Mouse (Mus musculus) CD8-positive naive resting alpha-beta T cell, adult 2 months (primary cell): ENCODE results near the gene Gm11011.

Experiments used
- DNase-seq, 2 experiments: peaks; one replicate each; pipeline ENCODE4 v3.0.0; 2022; ENCODE audit warnings: low read depth in 2 of 2, low spot score in 2 of 2

The Gm11011 gene

GRCm38 (mm10) chr2:169590412-169590811 is 2.9 kb upstream of the Gm11011 start:
- DNase-seq, result no peak

GRCm38 (mm10) chr2:169589697-169590096 is 2.2 kb upstream of the Gm11011 start:
- no peak for DNase-seq

GRCm38 (mm10) chr2:169586688-169587087 is 857 bp downstream of the Gm11011 start:
- DNase-seq, result no peak

- DNase-seq, result no peak
Measured at GRCm38 (mm10) chr2:169585631-169586285, 1.8 kb downstream of the Gm11011 start.

- no peak for DNase-seq
Measured at GRCm38 (mm10) chr2:169584745-169585456, 2.6 kb downstream of the Gm11011 start.

GRCm38 (mm10) chr2:169583476-169583875 is 4.1 kb downstream of the Gm11011 start:
- DNase-seq, result no peak

- DNase-seq, result no peak
Measured at GRCm38 (mm10) chr2:169577508-169578196, 9.9 kb downstream of the Gm11011 start.

- no peak for DNase-seq
Measured at GRCm38 (mm10) chr2:169570063-169570462, 17.5 kb downstream of the Gm11011 start.

GRCm38 (mm10) chr2:169566159-169566558 is 21.4 kb downstream of the Gm11011 start:
- DNase-seq, result no peak

- no peak for DNase-seq
Measured at GRCm38 (mm10) chr2:169565751-169566150, 21.8 kb downstream of the Gm11011 start.

- DNase-seq, result no peak
Measured at GRCm38 (mm10) chr2:169545674-169546073, 41.9 kb downstream of the Gm11011 start.

GRCm38 (mm10) chr2:169538906-169539305 is 48.6 kb downstream of the Gm11011 start:
- DNase-seq, result no peak
